Mouse (Mus musculus) E14TG2a.4 (cell line): ENCODE data around the gene Tbca.

Experiments
- CTCF ChIP-seq: conservative IDR thresholded peaks from 2 replicates; pipeline ENCODE4 v1.5.1; 2014; ENCODE audit warnings: low read length
- POU5F1 ChIP-seq: IDR thresholded peaks from 2 replicates; pipeline ENCODE4 v1.6.1; 2014; ENCODE audit warnings: low read length, borderline replicate concordance

DNA sequence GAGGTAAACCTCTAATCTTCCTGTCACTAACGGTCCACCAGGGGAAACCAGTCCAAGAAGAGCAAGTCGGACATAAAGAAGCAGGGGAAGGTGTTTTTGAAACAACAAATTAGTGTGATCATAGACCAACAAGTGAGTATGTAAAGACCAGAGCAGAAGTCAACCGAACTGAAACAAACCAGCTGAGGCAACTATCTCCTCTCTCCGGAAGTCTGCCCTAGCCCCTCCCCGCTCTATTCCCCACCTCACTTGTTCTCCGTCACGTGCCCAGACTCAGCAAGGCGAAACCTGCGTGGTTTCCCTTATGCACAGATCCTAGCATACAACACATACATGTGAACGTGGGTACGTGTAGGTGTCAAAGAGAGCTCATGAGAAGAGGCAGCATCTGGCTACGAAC, 22.9 kb upstream of the Tbca start:
- TF ChIP-seq POU5F1 (no peak), CTCF (no peak)
